Mouse (Mus musculus): ENCODE data around the gene Dbn1. TPM values are rescaled to one million over a fixed set of nuclear protein-coding genes. Genes with fewer than 3 reads are reported as not detected.
"Not testable (repeated sequence)": the region's sequence is repeated elsewhere in the genome, so short reads cannot be mapped to it uniquely, and the experiment has no call there.

Gene Dbn1
- total RNA-seq, 2 experiments from 2014 or later = 10.3 to 16.1 TPM

- peak; percentile 89 for DNase-seq
Observed at GRCm38 (mm10) chr13:55450511-55450980, 37.4 kb downstream of the Dbn1 start.

DNA sequence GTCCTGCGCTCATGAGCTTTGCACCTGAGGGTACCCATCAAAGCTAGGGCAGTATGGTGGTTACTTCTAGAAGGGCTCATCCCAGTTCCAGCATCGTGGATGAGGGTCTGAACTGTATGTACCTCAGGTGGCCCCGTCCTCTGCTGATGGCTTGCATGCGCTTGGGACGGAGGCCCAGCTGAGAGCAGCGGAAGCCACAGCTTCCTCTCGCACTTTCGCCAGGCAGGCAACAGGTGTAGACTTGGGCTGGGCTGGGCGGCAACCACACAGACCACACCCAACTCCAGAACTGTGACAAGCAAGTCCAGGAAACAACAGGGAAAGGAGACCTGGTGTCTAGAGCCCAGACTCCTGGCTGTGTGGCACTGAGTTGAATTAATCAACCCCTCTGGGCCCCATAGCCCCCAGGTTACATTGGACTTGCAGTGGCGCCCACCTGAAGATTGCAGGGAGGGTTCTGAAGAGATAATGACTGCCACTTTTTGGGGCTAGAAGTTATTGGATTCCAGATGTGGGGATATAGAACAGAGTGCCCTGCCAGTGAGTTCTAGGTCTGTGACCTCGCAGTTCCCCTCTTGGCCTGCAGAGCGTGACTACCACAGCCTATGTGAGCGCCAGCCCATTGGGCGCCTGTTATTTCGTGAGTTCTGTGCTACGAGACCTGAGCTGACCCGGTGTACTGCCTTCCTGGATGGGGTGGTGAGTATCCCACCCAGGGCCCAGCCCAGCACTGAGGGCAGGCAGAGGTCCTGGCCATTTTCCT lies 38.1 kb downstream of the Dbn1 start:
- no peak for DNase-seq

- DNase-seq = no peak
Observed at GRCm38 (mm10) chr13:55449205-55449604, 38.7 kb downstream of the Dbn1 start.

DNA sequence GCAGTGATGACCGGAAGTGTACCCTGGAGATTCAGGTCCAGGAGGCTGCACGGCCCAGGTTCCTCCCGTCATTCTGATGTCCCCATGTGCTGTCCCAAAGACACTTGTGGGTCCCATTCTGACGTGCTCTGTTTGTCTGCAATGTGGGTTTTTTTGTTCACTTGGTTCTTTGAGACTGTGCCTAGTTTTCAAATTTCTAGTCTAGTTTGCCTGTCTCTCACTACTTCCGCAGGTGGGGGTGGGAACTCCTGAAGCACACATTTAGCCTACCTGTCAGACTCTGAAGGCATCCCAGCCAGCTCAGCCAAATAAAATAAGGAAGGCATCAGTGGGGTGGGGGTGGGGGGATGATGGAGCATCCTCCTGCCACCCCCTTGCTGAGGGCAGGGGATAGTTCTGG lies 39.8 kb downstream of the Dbn1 start:
- no peak for DNase-seq

GRCm38 (mm10) chr13:55447543-55447943 lies 40.4 kb downstream of the Dbn1 start:
- no peak for DNase-seq

DNA sequence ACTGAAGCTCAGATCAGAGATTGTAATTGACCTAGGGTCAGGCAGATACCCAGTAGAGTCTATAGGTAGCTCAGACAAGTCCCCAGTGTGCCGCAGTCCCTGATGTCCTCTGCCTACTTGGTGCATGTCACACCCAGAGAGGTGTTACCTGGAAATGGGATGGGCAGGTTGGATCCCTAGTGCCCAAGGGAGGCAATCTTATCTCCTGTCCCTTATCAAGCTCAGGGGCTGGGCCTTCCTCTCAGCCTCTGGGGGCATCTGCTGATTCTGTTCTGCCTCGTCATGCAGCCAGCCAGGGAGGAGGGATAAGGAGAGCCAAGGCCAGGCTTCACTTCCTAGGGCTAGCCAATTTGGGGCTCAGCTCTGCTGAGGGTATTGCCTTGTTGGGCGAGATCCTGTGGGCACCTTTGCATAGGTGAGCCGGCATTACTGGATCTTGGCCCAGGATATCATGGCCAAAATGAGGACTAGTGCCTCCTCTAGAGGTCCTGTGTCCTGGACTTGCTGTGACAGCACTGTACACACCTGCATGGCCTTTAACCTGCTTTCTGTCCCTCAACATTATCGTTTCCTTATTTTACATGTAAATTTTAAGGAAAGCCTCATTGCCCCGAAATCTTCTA lies 41.3 kb downstream of the Dbn1 start:
- DNase-seq = no peak

DNA sequence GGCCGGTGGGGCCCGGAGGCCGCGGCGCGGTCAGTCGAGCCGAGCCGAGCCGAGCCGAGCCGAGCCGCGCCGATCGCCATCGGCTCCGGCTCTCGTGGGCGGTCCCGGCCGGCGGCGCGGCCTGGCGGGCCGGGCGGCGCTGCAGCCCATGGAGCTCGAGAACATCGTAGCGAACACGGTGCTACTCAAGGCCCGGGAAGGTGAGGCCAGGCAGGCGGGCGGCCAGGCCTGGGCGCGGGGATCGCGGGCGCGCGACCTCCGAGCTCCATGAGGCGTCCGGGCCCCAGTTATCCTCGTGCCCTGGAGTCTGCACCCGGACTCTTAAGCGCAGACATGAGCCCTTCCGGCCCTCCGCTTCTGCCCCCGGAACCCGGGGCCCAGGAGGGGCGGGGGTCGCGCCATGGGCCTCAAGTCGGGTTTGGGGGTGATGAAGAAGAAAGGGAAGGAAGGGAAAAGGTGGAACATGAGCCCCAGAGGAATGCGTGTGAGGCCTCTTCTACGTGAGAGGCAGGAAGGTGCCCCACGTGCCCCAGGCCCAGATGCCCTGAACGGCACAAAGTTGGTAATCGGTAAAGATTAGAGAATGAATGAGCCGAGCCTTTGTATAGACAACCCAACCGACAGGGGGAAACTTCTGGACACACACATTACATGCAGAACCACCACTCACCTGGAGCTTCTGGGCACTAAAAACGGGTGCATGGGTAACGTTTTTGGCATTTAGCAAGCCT lies 42.4 kb downstream of the Dbn1 start:
- no peak for DNase-seq

DNA sequence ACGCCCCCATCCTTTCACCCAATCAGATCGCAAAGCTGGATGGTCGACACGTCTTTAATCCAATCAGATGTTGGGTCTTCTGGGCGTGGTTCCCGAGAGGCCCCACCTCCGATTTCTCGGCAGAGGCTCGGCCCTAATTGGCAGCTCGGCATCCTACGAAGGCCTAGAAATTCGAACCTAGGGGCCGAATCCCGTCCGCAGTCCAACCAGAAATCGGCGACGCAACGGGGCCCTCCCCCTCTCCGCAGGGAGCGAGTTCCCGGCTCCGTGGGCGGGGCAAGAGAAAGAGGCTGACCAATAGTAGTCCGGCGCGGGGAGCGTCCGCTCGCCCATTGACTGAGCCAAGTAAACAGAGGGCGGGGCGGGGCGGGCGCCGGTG lies 43.0 kb downstream of the Dbn1 start, which contains the start of gene Grk6:
Gene Grk6 (plus strand): TSS at position 136 of the 379 bp plus-strand sequence.
- DNase-seq = peak; percentile 100

DNA sequence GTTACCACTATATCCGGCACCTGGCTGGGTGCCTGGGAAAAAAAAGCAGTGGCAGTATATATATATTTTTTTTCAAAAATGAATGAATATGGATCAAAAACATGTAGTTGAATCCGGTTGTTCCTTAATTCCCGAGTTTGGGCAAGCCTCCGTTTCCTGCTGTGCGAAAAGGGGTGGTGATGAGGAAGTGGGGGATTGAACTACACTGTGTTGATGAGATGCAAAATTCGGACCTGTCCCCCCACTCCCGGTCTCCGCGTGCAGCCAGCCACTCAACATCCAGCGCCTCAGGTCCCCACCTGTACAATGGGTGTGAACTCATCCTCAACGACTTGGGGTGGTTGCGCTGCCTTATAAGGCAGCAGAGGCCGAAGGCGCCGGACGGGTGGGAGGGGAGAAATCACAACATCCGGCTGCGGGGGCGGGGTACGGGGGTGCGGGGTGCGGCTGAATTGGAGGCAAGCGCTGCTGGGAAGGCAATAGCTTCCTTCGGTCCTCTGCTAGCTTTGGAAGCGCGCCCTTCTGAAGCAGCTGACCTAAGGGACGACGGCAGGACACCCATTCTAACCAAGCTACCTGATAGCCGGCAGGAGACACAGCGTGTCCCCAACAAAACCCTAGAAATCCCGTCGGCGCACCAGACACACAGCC lies 43.5 kb downstream of the Dbn1 start:
- DNase-seq = no peak

GRCm38 (mm10) chr13:55443799-55444285 lies 44.1 kb downstream of the Dbn1 start:
- DNase-seq = no peak

- DNase-seq = not testable (repeated sequence)
Observed at GRCm38 (mm10) chr13:55437111-55437629, 50.7 kb downstream of the Dbn1 start.

DNA sequence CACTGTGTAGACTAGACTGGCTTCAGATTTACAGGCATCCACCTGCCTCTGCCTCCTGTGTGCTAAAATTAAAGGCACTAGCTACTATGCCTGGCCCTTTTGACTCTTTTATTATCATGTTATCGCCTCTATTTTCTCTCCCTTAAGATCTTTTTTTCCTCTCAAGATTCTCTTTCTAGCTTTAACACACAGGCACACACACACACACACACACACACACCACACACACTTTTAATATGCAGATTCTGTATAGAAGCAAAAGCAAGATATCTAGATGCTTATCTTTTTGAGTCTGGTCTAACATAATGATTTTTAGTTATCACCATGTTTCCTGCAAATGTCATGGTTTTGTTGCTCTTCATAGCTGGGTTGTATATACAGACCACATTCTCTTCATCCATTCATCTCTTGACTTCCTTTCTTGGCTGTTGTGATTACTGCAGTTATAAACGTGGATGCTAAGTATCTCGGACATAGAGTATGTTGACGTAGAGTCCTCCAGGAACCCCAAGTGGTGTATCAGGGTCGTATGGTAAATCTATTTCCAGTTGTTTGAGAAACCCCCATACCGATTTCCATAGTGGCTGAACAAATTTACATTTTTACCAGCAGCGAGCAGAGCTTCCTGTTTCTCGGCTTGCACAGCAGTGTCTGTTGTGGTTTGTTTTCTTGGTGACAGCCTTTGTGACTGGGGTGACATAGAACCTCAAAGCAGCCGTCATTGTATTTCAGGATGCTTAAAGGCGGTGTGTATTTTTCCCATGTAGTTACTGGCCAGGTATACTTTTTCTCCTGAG lies 55.8 kb downstream of the Dbn1 start:
- DNase-seq = no peak

DNA sequence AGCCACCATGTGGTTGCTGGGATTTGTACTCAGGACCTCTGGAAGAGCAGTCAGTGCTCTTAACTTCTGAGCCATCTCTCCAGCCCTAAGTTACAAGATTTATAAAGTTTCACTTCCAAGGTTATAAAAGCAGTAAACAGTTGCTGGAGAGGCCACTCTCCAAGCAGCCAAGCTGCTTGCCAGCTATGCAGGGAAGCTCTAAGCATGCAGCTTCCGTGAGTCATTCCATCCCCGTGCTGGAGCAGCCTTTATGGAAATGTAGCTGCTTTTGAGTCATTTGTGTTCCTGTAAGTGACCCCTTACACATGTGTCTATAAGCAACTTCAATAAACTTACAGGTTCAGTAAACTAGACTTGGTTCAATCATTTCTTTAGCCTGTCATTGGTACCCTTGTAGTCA lies 57.3 kb downstream of the Dbn1 start:
- DNase-seq = no peak

GRCm38 (mm10) chr13:55429226-55429888 lies 58.6 kb downstream of the Dbn1 start:
- DNase-seq = peak; percentile 80

DNA sequence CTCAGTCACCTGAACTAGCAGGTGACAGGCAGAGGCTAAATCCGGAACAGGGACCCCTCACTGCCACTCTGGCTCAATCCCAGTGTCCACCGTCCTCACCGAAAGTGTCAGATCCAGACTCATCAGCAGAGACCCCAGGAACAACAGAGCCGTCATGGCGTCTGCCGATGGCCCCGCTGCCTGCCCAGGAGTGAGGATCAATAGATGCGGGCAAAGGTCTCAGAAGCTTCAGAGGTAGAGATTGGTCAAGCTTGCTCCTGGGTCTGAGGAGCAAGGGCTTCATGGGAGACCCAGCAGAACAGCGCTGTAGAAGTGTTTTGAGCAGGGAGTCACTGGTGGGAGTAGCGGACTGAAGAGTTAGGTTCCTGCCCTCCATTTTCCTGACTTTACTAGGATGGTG lies 61.3 kb downstream of the Dbn1 start, which contains the start of gene F12:
Gene F12 (minus strand): TSS at position 181 of the 400 bp plus-strand sequence.
- no peak for DNase-seq

Small RNAs within 50 kb of the gene (microRNA-seq; reads per million reads assigned to microRNA genes)
- 0.26 to 0.74 reads per million in 2 experiments for gene Mir6943 (ENCODE audit: borderline replicate concordance in 2 of 2)
- 8.1 to 9.3 reads per million in 2 experiments for gene Mir6944 (ENCODE audit: borderline replicate concordance in 2 of 2)
- 2.2 to 5.0 reads per million in 2 experiments for gene Mir6945 (ENCODE audit: borderline replicate concordance in 2 of 2)

Other genes starting within 250 kb of the Dbn1 start
- 10 to 100 TPM; 23.9 to 30.5 TPM for gene Prelid1, start 167.6 kb downstream of the Dbn1 start, total RNA-seq (2021)
- 10 to 100 TPM; 29.0 to 30.2 TPM for gene Rab24, start 166.2 kb downstream of the Dbn1 start, total RNA-seq (2021)
- 1 to 10 TPM in 1 of 2 experiments, under 1 TPM in 1; 0.72 to 1.5 TPM for gene Mxd3, start 158.3 kb downstream of the Dbn1 start, total RNA-seq (2021)
- gene Lman2, start 125.3 kb downstream of the Dbn1 start, total RNA-seq (2021) = 10 to 100 TPM; 35.1 to 35.7 TPM
- gene Rgs14, start 118.4 kb downstream of the Dbn1 start, total RNA-seq (2021) = under 1 TPM; 0.15 to 0.35 TPM
- not detected for gene Slc34a1, start 89.9 kb downstream of the Dbn1 start, total RNA-seq (2021)
- gene Pfn3, start 72.9 kb downstream of the Dbn1 start, total RNA-seq (2021) = not detected
- not detected for gene F12, start 61.3 kb downstream of the Dbn1 start, total RNA-seq (2021)
- gene Grk6, start 43.0 kb downstream of the Dbn1 start, total RNA-seq (2021) = 10 to 100 TPM in 1 of 2 experiments, 1 to 10 TPM in 1; 9.3 to 10.2 TPM
- gene Prr7, start 23.8 kb downstream of the Dbn1 start, total RNA-seq (2021) = under 1 TPM; 0.51 to 0.79 TPM
- 100 to 1,000 TPM; 544 to 627 TPM for gene Pdlim7, start 25.6 kb upstream of the Dbn1 start, total RNA-seq (2021)
- 1 to 10 TPM in 1 of 2 experiments, under 1 TPM in 1; 1.00 to 1.0 TPM for gene Dok3, start 41.2 kb upstream of the Dbn1 start, total RNA-seq (2021)
- 1 to 10 TPM; 8.1 to 9.0 TPM for gene Ddx41, start 48.5 kb upstream of the Dbn1 start, total RNA-seq (2021)
- 10 to 100 TPM; 11.4 to 11.7 TPM for gene Fam193b, start 83.0 kb upstream of the Dbn1 start, total RNA-seq (2021)
- 10 to 100 TPM; 70.8 to 73.1 TPM for gene Tmed9, start 85.6 kb upstream of the Dbn1 start, total RNA-seq (2021)
- 1 to 10 TPM; 4.5 to 6.9 TPM for gene B4galt7, start 111.8 kb upstream of the Dbn1 start, total RNA-seq (2021)
- gene Caml, start 134.9 kb upstream of the Dbn1 start, total RNA-seq (2021) = 1 to 10 TPM; 8.2 to 9.2 TPM
- gene Ddx46, start 146.9 kb upstream of the Dbn1 start, total RNA-seq (2021) = 10 to 100 TPM; 17.1 to 18.5 TPM
- 10 to 100 TPM; 25.7 to 29.7 TPM for gene B230219D22Rik, start 205.0 kb upstream of the Dbn1 start, total RNA-seq (2021)
- 10 to 100 TPM; 27.1 to 28.2 TPM for gene Txndc15, start 226.5 kb upstream of the Dbn1 start, total RNA-seq (2021)
- gene Pcbd2, start 239.3 kb upstream of the Dbn1 start, total RNA-seq (2021) = 10 to 100 TPM; 20.2 to 22.0 TPM

Measured in gastrocnemius, postnatal 25 days (tissue).